Mouse (Mus musculus): ENCODE measurements at regions not wholly inside any gene's neighbourhood (a gene's known extent, or its start where the extent isn't known, plus 50 kb on each side); places are given as distances from the start of the nearest gene placed in this dataset.

- no peaks in the 10 kb centered on the region for H3K27me3 ChIP-seq (ENCODE audit: control insufficient read depth, insufficient read depth, low read length)
- TF ChIP-seq CTCF (IDR thresholded peaks at IDR 0.05) (no peak), POLR2A (IDR thresholded peaks at IDR 0.05; ENCODE audit: insufficient read depth, low read depth, low read length) (no peak), EP300 (IDR thresholded peaks at IDR 0.05; ENCODE audit: insufficient read depth, low read depth, low read length) (no peak)
- 41% methylated on average over 4 of the region's 4 CpGs for WGBS
- H3K4me1 ChIP-seq (ENCODE audit: control insufficient read depth, insufficient read depth, low read length) = no peaks in the 10 kb centered on the region
- no peak overlapping the region for H3K4me3 ChIP-seq
- H3K79me2 ChIP-seq (replicated peaks; ENCODE audit: control insufficient read depth, insufficient read depth, low read length) = no peaks in the 10 kb centered on the region
- H3K9ac ChIP-seq (ENCODE audit: low read depth, low read length) = no peak overlapping the region
- DNase-seq = peak in 1 of 2 experiments; percentile 3
- no peaks in the 10 kb centered on the region for H3K36me3 ChIP-seq (ENCODE audit: control insufficient read depth, insufficient read depth, low read length)
- intact Hi-C loops (cut with DNase I) = no loop called here
- H3K27ac ChIP-seq = no peak overlapping the region
These were observed 199.5 kb upstream of the Rasgrp1 start for GRCm38 (mm10) chr2:117542298-117542697.

GRCm38 (mm10) chr2:117543301-117543782, 200.5 kb upstream of the Rasgrp1 start:
- 81% methylated on average over 7 of the region's 7 CpGs for WGBS
- Histone ChIP-seq H3K4me3 (no peak overlapping the region), H3K27me3 (ENCODE audit: control insufficient read depth, insufficient read depth, low read length) (no peaks in the 10 kb centered on the region), H3K27ac (no peak overlapping the region), H3K79me2 (replicated peaks; ENCODE audit: control insufficient read depth, insufficient read depth, low read length) (no peaks in the 10 kb centered on the region), H3K36me3 (ENCODE audit: control insufficient read depth, insufficient read depth, low read length) (no peaks in the 10 kb centered on the region), H3K4me1 (ENCODE audit: control insufficient read depth, insufficient read depth, low read length) (no peaks in the 10 kb centered on the region), H3K9ac (ENCODE audit: low read depth, low read length) (no peak overlapping the region)
- TF ChIP-seq CTCF (IDR thresholded peaks at IDR 0.05) (no peak), POLR2A (IDR thresholded peaks at IDR 0.05; ENCODE audit: insufficient read depth, low read depth, low read length) (no peak), EP300 (IDR thresholded peaks at IDR 0.05; ENCODE audit: insufficient read depth, low read depth, low read length) (no peak)
- DNase-seq = no peak
- intact Hi-C loops (cut with DNase I) = no loop called here

GRCm38 (mm10) chr2:117548273-117548672, 205.5 kb upstream of the Rasgrp1 start:
- DNase-seq = no peak
- Histone ChIP-seq H3K27ac (no peak overlapping the region), H3K79me2 (replicated peaks; ENCODE audit: control insufficient read depth, insufficient read depth, low read length) (no peaks in the 10 kb centered on the region), H3K27me3 (ENCODE audit: control insufficient read depth, insufficient read depth, low read length) (no peaks in the 10 kb centered on the region), H3K4me3 (no peak overlapping the region), H3K9ac (ENCODE audit: low read depth, low read length) (no peak overlapping the region), H3K36me3 (ENCODE audit: control insufficient read depth, insufficient read depth, low read length) (no peaks in the 10 kb centered on the region), H3K4me1 (ENCODE audit: control insufficient read depth, insufficient read depth, low read length) (no peaks in the 10 kb centered on the region)
- WGBS = 26% methylated on average over 4 of the region's 4 CpGs
- TF ChIP-seq CTCF (IDR thresholded peaks at IDR 0.05) (no peak), EP300 (IDR thresholded peaks at IDR 0.05; ENCODE audit: insufficient read depth, low read depth, low read length) (no peak), POLR2A (IDR thresholded peaks at IDR 0.05; ENCODE audit: insufficient read depth, low read depth, low read length) (no peak)
- intact Hi-C loops (cut with DNase I) = no loop called here

- DNase-seq = no peak
- Histone ChIP-seq H3K36me3 (ENCODE audit: control insufficient read depth, insufficient read depth, low read length) (no peaks in the 10 kb centered on the region), H3K79me2 (replicated peaks; ENCODE audit: control insufficient read depth, insufficient read depth, low read length) (no peaks in the 10 kb centered on the region), H3K4me1 (ENCODE audit: control insufficient read depth, insufficient read depth, low read length) (no peaks in the 10 kb centered on the region), H3K9ac (ENCODE audit: low read depth, low read length) (no peak overlapping the region), H3K27ac (no peak overlapping the region), H3K4me3 (no peak overlapping the region), H3K27me3 (ENCODE audit: control insufficient read depth, insufficient read depth, low read length) (no peaks in the 10 kb centered on the region)
- 79% methylated on average over 2 of the region's 2 CpGs for WGBS
- TF ChIP-seq POLR2A (IDR thresholded peaks at IDR 0.05; ENCODE audit: insufficient read depth, low read depth, low read length) (no peak), CTCF (IDR thresholded peaks at IDR 0.05) (no peak), EP300 (IDR thresholded peaks at IDR 0.05; ENCODE audit: insufficient read depth, low read depth, low read length) (no peak)
- intact Hi-C loops (cut with DNase I) = no loop called here
These were observed 213.5 kb upstream of the Rasgrp1 start for GRCm38 (mm10) chr2:117556301-117556700.

GRCm38 (mm10) chr2:117570987-117571386, 228.2 kb upstream of the Rasgrp1 start:
- H3K4me3 ChIP-seq = no peak overlapping the region
- H3K4me1 ChIP-seq (ENCODE audit: control insufficient read depth, insufficient read depth, low read length) = no peaks in the 10 kb centered on the region; the same call in 1 of the 2 replicates
- DNase-seq = no peak
- no peaks in the 10 kb centered on the region for H3K36me3 ChIP-seq (ENCODE audit: control insufficient read depth, insufficient read depth, low read length)
- no peak overlapping the region for H3K9ac ChIP-seq (ENCODE audit: low read depth, low read length)
- intact Hi-C loops (cut with DNase I) = no loop called here
- TF ChIP-seq POLR2A (IDR thresholded peaks at IDR 0.05; ENCODE audit: insufficient read depth, low read depth, low read length) = no peak
- no peak for TF ChIP-seq CTCF (IDR thresholded peaks at IDR 0.05)
- TF ChIP-seq EP300 (IDR thresholded peaks at IDR 0.05; ENCODE audit: insufficient read depth, low read depth, low read length) = no peak
- H3K27ac ChIP-seq = no peak overlapping the region
- no peaks in the 10 kb centered on the region for H3K79me2 ChIP-seq (replicated peaks; ENCODE audit: control insufficient read depth, insufficient read depth, low read length)
- 40% methylated on average over 7 of the region's 7 CpGs for WGBS
- no peaks in the 10 kb centered on the region for H3K27me3 ChIP-seq (ENCODE audit: control insufficient read depth, insufficient read depth, low read length)

GRCm38 (mm10) chr2:117587381-117587780, 244.6 kb upstream of the Rasgrp1 start:
- peak in 1 of 2 experiments; percentile 18 for DNase-seq
- H3K36me3 ChIP-seq (ENCODE audit: control insufficient read depth, insufficient read depth, low read length) = no peaks in the 10 kb centered on the region
- H3K27me3 ChIP-seq (ENCODE audit: control insufficient read depth, insufficient read depth, low read length) = no peaks in the 10 kb centered on the region
- intact Hi-C loops (cut with DNase I) = no loop called here
- H3K9ac ChIP-seq (ENCODE audit: low read depth, low read length) = no peak overlapping the region
- TF ChIP-seq EP300 (IDR thresholded peaks at IDR 0.05; ENCODE audit: insufficient read depth, low read depth, low read length) (no peak), CTCF (IDR thresholded peaks at IDR 0.05) (no peak), POLR2A (IDR thresholded peaks at IDR 0.05; ENCODE audit: insufficient read depth, low read depth, low read length) (no peak)
- no peaks in the 10 kb centered on the region for H3K79me2 ChIP-seq (replicated peaks; ENCODE audit: control insufficient read depth, insufficient read depth, low read length)
- WGBS = 55% methylated on average over 3 of the region's 3 CpGs
- no peaks in the 10 kb centered on the region for H3K4me1 ChIP-seq (ENCODE audit: control insufficient read depth, insufficient read depth, low read length)
- no peak overlapping the region for H3K27ac ChIP-seq
- no peak overlapping the region for H3K4me3 ChIP-seq
